Mouse (Mus musculus) brain, adult 2 months (tissue): ENCODE data around the gene Erg28.

Experiments used
- DNase-seq: peaks from one replicate; pipeline ENCODE4 v3.0.0; 2011; ENCODE audit warnings: low read depth, low spot score

The Erg28 gene

DNA sequence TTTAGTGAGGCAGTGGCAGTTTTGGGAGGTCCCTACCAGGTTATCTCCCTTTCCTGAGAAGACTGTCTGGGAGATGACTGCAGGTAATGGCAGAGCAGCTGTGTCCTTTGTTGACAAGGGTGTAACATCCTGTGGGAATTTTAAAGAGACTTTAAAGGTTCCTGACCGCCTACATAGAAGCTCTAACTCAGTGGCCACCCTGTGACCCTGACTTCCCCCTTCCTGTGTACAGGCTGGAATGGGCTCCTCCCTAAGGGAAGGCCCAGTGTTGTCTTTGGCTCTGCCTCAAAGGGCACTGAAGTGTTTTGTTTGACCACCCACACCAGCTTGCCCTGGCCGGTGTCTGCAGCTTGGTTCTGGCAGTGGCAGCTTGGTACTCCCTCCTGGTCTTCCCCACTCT lies 10.8 kb downstream of the Erg28 start:
- DNase-seq = no peak

DNA sequence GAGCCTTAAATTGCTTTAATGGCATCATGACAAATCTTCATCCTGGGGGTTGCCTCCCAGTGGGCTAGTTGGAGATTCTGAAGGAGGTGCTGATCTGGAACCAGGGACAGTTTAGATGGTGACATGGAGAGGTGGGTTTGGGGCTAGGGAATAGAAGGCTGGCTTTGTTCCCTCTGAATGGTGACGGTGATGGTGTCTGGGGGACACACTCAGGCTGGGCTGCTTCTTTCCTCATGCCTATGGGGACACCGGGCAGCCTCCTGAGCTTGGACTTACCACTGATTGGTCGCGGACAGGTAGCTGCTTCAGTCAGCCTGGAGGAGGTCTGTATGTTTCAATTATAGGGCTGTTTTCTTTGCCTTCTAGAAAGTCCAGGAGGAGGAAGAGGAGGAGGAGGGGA lies 12.7 kb downstream of the Erg28 start:
- no peak for DNase-seq

DNA sequence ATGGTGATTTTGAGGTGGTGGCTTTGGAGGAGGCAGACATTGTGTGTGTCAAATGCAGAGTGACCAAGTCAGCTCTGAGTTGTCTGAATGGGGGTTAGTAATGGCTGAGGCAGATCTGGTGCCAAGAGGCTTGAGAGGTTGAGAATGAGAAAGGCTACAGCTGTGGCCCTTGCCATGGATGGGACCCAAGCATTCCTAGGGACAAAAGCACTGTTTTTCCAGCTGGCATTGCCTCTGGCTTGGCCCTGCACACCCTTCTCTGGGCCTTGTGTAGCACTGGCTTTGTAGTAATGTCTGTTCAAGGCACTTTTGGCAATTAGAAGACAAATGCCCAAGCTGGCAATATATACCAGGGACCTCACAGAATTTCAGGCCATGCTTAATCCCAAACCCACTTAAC lies 13.4 kb downstream of the Erg28 start:
- peak; percentile 69 for DNase-seq

DNA sequence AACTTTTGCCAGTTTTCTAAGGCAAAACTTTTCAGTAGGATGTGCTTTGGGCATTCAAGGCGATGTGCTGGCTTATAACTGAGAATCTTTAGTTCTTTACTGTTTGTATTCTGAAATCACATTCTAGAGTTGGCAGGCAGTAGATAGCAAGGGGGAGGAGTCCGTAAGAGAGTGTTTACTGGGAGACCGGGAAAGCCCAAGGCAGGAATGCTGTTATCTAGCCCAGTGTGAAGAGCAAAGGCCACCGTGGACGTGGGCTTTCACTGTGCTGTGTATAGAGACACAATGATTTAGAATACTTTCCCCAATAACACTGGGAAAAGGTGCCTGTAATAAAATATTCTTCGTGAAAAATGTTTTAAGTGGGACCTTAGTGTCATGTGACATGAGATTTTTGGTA lies 14.6 kb downstream of the Erg28 start:
- DNase-seq = no peak

DNA sequence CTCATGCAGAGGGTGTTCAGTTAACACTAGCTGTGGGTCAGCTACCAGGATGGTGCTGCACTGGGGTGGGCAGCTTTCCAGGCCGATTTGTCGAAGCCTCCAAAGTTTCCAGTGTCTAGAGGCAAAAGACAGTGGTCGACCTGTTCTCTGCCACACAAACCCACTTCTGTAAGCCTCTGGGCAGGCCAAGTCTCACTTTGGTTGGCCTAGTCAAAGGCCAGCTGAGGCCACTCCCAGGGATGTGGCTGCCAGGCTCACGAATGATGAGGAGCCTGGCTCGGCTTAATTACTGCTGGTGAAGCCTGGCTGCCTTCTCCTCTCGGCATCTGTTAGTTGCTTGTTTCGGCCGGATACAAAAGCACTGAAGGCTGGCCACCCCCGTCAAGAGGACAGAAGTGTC lies 24.3 kb downstream of the Erg28 start:
- peak; percentile 51 for DNase-seq

DNA sequence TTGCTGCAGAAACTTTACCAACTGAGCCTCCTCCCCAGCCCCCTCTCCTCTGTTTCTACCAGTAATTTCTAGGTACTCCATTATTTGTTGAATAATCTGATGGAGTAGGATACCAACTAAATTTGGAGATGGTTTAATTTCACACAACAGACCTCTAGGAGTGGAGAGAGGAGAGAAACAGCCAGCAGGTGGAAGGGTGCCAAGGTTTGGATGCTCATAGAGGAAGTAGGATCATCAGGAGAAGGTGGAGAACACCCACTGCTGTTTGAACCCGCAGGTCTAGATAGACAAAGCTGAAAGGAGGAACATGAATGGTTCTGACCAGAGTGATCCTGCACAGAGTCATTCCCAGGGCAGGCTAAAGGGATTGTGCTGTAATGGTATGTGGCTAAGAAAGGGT lies 28.8 kb downstream of the Erg28 start:
- no peak for DNase-seq

DNA sequence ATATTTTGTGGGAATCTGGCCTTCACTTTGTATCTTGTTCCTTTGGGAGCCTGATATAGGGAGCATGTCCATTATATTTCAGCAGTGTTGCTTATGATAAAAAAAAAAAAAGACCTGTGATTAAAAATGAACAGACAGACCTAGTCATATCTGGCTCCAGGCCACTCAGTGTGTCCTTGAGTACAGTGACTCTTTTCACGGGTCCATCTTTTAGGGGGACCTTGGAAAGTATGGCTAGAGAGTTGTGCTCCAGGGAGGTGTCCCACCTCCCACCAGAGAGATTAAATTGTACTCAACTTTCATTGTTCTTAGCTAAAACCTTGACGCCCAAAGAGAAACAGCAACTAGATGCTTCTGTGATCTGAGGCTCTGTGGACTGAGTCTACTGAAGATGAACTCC lies 30.3 kb downstream of the Erg28 start:
- no peak for DNase-seq

DNA sequence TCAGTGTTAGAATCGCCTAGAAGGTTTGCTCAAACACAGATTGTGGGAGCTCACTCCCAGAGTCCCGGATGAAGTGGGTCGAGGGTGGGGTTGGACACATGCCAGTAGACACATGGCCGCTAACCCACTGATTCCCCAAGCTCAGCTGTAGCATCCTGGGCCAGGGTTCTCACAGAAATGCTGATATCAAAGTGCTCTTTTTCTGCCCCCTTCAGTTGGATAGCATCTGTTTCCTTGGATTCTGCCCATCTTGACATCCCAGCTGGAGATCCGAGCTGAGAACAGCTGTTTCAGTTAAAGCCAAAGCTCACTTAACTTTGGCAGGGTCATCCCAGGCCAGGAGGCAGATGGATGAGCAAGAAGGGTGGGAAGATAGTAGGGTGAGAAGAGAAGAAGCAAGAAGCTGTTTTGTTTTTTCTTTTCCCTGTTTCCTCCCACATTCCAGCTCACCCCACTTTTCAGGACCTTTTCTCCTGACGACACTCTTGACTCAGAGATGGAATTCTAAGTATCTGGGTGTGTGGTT lies 31.5 kb downstream of the Erg28 start:
- peak; percentile 77 for DNase-seq

DNA sequence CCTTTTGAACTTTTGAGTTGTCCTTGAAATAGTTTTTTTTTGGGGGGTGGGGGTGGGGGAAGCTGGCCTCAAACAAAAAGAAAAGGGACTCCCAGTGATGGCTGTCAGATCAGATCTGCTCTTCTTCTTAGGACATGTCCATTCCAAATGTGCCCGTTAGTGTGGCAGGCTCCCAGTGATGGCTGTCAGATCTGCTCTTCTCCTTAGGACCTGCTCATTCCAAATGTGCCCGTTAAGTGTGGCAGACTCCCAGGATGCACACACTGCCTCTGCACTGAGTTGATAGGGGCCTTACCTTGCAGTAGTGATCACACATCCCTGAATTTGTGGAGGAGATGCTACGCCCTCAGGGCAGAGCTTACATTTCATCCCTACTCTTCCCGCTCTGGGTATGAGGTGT lies 32.2 kb downstream of the Erg28 start:
- DNase-seq = no peak

DNA sequence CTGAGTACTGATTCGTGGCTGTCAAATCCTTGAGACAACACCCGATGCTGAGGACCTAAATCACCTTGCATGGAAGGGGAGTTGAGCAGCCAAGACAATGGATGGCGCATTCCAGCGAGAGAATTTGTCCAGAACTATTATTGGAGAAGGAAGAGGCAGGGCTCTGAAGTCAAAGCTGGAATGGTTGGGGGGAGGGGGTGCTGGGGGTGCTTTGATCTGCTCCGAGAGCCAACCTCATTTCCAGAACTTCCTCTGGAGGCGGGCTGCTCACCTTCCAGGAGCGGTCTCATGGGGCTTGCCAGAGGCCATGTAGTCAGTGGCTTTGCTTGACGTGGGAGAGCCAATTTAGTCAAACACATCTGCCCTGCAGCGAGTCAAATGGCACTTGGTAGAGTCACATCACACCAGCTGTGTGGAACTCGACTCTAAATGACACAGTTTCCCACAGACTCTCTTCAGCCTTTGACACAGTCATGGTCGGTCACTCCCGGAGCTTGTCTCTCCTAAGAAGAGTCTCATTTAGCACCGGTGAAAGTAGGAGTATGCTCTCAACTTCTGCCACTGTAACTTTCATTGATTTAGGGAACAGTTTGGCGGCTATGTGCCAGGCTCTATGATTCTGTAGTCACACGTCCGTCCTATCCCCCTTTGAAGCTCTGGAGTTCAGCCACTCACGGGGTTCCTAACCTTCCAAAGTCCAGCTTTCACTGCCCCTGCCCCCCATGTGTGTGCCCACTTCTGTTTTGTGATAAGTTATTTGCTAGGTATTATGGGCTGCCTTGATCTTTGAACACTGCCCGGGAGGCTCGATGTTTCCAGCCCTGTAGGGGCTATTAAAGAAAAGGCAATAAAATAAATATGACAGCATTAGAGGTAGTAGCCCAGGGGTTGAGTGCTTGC lies 39.2 kb downstream of the Erg28 start:
- DNase-seq = no peak

DNA sequence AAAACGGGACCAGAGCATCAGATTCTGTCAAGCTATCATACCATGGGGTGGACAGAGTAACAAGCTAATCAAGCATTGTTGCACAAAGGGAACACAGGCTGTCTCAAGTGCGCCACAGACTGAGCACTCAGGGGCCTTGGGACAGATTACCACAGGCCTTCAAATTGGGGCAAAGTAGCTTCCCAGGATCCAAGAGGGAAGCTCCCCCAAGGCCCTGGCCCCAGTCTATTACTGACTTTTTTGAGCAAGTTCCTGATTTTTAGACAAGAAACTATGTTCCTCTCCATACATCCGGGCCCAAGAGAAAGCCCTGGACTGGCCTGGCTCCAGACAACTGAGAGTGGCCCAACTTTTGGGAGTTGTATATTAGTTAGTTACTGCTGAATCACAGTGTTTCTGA lies 42.7 kb downstream of the Erg28 start:
- no peak for DNase-seq

DNA sequence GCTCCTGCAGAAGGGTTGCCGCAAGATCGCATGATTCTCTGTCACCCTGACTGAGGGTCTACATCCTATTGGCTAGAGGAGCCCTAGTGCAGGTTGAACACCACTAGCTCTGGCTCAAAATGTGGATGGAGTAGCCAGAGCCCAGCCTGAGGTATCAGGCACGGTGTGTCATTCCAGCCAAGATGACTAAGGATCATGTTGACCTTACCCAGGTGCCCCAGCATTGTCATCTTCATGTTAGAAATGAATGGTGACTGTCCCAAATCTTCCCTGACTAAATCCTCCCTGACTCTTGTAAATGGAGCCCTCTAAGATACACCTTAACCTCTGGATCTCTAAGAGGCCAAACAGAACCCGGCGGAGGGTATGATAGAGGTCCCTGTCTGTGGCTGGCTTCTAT lies 44.6 kb downstream of the Erg28 start:
- DNase-seq = no peak

DNA sequence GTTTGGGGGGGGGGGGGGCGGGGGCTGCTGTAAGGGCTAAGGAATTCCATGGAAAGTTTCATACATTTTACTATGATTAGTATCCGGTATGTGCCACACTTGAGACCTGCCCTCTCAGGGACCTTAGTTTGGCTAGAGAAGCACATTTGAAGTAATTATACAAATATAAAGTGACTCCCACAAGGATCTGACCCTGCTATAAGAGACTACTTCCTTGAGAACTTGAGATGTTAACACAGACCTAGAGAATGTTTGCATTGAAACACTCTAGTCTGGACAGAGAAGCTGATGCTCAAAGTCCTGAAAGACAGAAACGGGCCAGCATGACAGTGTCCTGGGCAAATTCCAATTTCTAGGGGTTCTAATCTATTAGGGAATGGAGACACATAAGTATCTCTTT lies 45.4 kb downstream of the Erg28 start:
- DNase-seq = no peak

DNA sequence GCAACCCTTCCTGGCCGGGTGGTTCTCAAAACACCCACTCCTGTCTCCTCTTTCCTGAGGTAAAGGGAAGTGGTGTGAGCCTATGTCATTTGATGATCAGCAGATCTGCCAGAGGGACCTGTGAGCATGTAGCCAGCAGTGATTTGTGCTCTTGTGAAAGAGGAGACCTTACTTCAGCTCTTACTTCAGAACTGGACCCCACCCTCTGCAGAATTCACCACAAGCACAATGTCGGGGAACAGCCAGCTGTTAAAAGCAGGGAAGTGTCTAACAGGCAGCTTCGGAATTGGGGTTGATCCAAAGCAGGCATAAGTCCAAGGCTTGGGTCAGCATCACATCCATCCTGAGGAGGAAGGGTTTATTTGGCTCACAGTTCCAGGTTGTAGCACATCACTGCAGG lies 53.0 kb downstream of the Erg28 start:
- no peak for DNase-seq

DNA sequence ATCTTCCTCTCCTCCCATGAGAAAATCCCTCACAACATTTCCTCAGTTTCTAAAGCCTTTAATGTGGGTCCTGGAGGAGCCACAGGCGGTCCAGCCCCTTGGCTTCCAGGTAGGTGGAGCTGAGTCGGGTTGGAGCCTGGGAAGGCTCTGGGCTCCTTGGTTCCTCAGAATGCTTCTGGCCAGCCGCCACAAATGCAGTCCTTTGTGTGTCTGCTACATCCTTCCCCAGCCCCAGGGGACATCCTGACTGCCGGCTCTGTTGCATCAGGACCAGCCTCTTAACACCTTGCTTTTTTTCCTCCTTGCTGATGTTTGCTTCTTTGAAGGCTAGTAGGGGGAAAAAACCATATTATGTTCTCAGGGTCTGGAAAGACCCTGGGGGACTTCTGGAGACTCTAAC lies 56.6 kb downstream of the Erg28 start:
- no peak for DNase-seq

DNA sequence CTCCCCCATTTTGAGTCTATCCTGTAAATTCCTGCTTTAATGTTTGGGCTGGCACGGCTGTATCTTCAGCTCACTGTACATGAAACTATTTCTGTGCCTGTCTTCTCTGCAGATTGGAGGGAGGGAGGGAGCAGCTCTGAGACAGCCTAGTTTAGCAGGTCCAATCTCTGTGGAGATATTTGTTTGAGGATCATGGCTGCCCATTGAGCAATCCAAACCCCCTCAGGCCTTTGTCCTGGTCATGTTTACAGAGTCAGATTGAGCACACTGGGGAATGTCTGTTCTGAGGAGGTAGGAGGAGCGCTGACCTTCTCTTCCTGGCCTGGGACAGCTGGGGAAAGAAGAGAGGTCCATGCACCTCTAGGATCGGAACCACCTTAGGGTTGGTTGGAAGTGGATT lies 58.1 kb downstream of the Erg28 start:
- peak; percentile 4 for DNase-seq
